Mouse (Mus musculus) neural tube, embryonic 12.5 days (tissue): ENCODE data around the gene Olfr1386. TPM values are rescaled to one million over a fixed set of nuclear protein-coding genes. Genes with fewer than 3 reads are reported as not detected.
"Not testable (repeated sequence)": the region's sequence is repeated elsewhere in the genome, so short reads cannot be mapped to it uniquely, and the experiment has no call there.

Experiments
- ATAC-seq: fragments of 200-750 bp; cut with Nextera tagmentation; 2 replicates; pipeline ENCODE4 v1.8.0; 2017; ENCODE audit warnings: low read depth, mild to moderate bottlenecking, moderate TSS enrichment, moderate library complexity; ENCODE audit not compliant: low FRiP score
- H3K27ac ChIP-seq: fragments of 300-500 bp; sonication (generic); 2 replicates; pipeline ENCODE4 v1.5.1; 2016
- H3K27me3 ChIP-seq: fragments of 300-500 bp; sonication (generic); replicated peaks from 2 replicates; pipeline ENCODE4 v1.6.1; 2016; ENCODE audit warnings: mild to moderate bottlenecking
- H3K36me3 ChIP-seq: fragments of 300-500 bp; sonication (generic); 2 replicates; pipeline ENCODE4 v1.6.1; 2016; ENCODE audit warnings: mild to moderate bottlenecking
- H3K4me1 ChIP-seq: fragments of 300-500 bp; sonication (generic); 2 replicates; pipeline ENCODE4 v1.6.1; 2016
- H3K4me2 ChIP-seq: fragments of 300-500 bp; sonication (generic); replicated peaks from 2 replicates; pipeline ENCODE4 v1.6.1; 2016; ENCODE audit warnings: mild to moderate bottlenecking
- H3K4me3 ChIP-seq: fragments of 300-500 bp; sonication (generic); 2 replicates; pipeline ENCODE4 v1.5.1; 2016
- H3K9ac ChIP-seq: fragments of 300-500 bp; sonication (generic); 2 replicates; pipeline ENCODE4 v1.6.1; 2016; ENCODE audit warnings: mild to moderate bottlenecking
- H3K9me3 ChIP-seq: fragments of 300-500 bp; sonication (generic); 2 replicates; pipeline ENCODE4 v1.6.1; 2016; ENCODE audit warnings: mild to moderate bottlenecking
- WGBS: fragments of 180-500 bp; shearing (Covaris S2); methylation state at CpG from one replicate; pipeline ENCODE4 v1.1.7; 2016; 5-methylcytosine and 5-hydroxymethylcytosine counted together
- polyA plus RNA-seq: library from polyadenylated mRNA; unstranded; fragments of >200 nt; fragmentation: Nextera tagmentation; extraction: Ambion mirVana; gene quantifications from 2 replicates; pipeline ENCODE4 v1.2.1, GENCODE M21; 2016

Gene Olfr1386
- not detected in 2 replicates for polyA plus RNA-seq

- H3K4me1 ChIP-seq, H3K36me3 ChIP-seq, ATAC-seq, H3K4me3 ChIP-seq, H3K27ac ChIP-seq, H3K27me3 ChIP-seq, H3K4me2 ChIP-seq, H3K9ac ChIP-seq, H3K9me3 ChIP-seq: not testable (repeated sequence)
- WGBS = 89% methylated on average over 3 of the region's 3 CpGs
These were observed at the start of gene Olfr1386 for GRCm38 (mm10) chr11:49464746-49465145. Olfr1386 (plus strand) TSS chr11:49465046.

GRCm38 (mm10) chr11:49422767-49423166 is 42.1 kb upstream of the Olfr1386 start, which contains the start of gene Olfr1389:
Olfr1389 (plus strand) TSS chr11:49423067.
- no peak within 1 kb of the TSS for H3K9ac ChIP-seq

GRCm38 (mm10) chr11:49425257-49425927 is 39.5 kb upstream of the Olfr1386 start:
- Histone ChIP-seq H3K36me3 (no peaks in the 10 kb centered on the region), H3K9ac (no peak overlapping the region), H3K9me3 (no peaks in the 10 kb centered on the region), H3K27ac (no peak overlapping the region), H3K4me2 (no peak overlapping the region), H3K27me3 (no peaks in the 10 kb centered on the region), H3K4me1 (no peaks in the 10 kb centered on the region), H3K4me3 (no peak overlapping the region)
- 88% methylated on average over 1 of the region's 1 CpGs for WGBS
- no peak for ATAC-seq

More at GRCm38 (mm10) chr11:49422767-49423166, 42.1 kb upstream of the Olfr1386 start, which contains the start of gene Olfr1389:
- no peaks in the 10 kb centered on the region for H3K9me3 ChIP-seq
- no peaks in the 10 kb centered on the region for H3K36me3 ChIP-seq
- no peak within 1 kb of the TSS for H3K4me3 ChIP-seq
- no peak within 1 kb of the TSS for H3K27ac ChIP-seq
- 94% methylated on average over 2 of the region's 2 CpGs for WGBS
- H3K4me1 ChIP-seq = no peaks in the 10 kb centered on the region
- no peaks in the 10 kb centered on the region for H3K27me3 ChIP-seq
- no peak within 1 kb of the TSS for H3K4me2 ChIP-seq
- no peak for ATAC-seq

- Histone ChIP-seq H3K4me2 (no peak overlapping the region), H3K27me3 (no peaks in the 10 kb centered on the region), H3K9me3 (0 out of 2 replicates have a peak, but pooled peaks cover 2% of the 10 kb centered on the region), H3K4me3 (no peak overlapping the region), H3K27ac (no peak overlapping the region), H3K36me3 (no peaks in the 10 kb centered on the region), H3K9ac (no peak overlapping the region), H3K4me1 (no peaks in the 10 kb centered on the region)
- WGBS = 91% methylated on average over 2 of the region's 2 CpGs
- no peak for ATAC-seq
These were observed 35.2 kb upstream of the Olfr1386 start for GRCm38 (mm10) chr11:49429641-49430040.

- Histone ChIP-seq H3K9me3 (0 out of 2 replicates have a peak, but pooled peaks cover 2% of the 10 kb centered on the region), H3K27ac (no peak within 1 kb of the TSS), H3K4me2 (no peak within 1 kb of the TSS), H3K4me1 (no peaks in the 10 kb centered on the region), H3K27me3 (no peaks in the 10 kb centered on the region), H3K36me3 (no peaks in the 10 kb centered on the region), H3K9ac (no peak within 1 kb of the TSS), H3K4me3 (no peak within 1 kb of the TSS)
- ATAC-seq = no peak
- WGBS = 79% methylated on average over 3 of the region's 3 CpGs
These were observed 28.4 kb upstream of the Olfr1386 start, which contains the start of gene Olfr1388 for GRCm38 (mm10) chr11:49436411-49436810. Olfr1388 (plus strand) TSS chr11:49436624.

GRCm38 (mm10) chr11:49455043-49455442 is 9.8 kb upstream of the Olfr1386 start, which contains the start of gene Olfr1387:
Olfr1387 (plus strand) TSS chr11:49455343.
- Histone ChIP-seq H3K27ac (no peak within 1 kb of the TSS), H3K4me1 (no peaks in the 10 kb centered on the region), H3K9me3 (no peaks in the 10 kb centered on the region), H3K36me3 (no peaks in the 10 kb centered on the region), H3K9ac (no peak within 1 kb of the TSS), H3K27me3 (no peaks in the 10 kb centered on the region), H3K4me2 (no peak within 1 kb of the TSS), H3K4me3 (no peak within 1 kb of the TSS)
- no peak for ATAC-seq
- 88% methylated on average over 1 of the region's 1 CpGs for WGBS

GRCm38 (mm10) chr11:49485973-49486372 is 21.1 kb downstream of the Olfr1386 start:
- Histone ChIP-seq H3K36me3 (no peaks in the 10 kb centered on the region), H3K4me1 (no peaks in the 10 kb centered on the region), H3K27me3 (no peaks in the 10 kb centered on the region), H3K27ac (no peak overlapping the region), H3K9me3 (no peaks in the 10 kb centered on the region), H3K9ac (no peak overlapping the region), H3K4me2 (no peak overlapping the region), H3K4me3 (no peak overlapping the region)
- WGBS = 54% methylated on average over 4 of the region's 4 CpGs
- no peak for ATAC-seq

- H3K9ac ChIP-seq, H3K4me2 ChIP-seq, H3K27ac ChIP-seq, H3K27me3 ChIP-seq, H3K9me3 ChIP-seq, ATAC-seq, H3K4me3 ChIP-seq, H3K36me3 ChIP-seq, H3K4me1 ChIP-seq: not testable (repeated sequence)
- WGBS = 70% methylated on average over 1 of the region's 1 CpGs
These were observed 23.9 kb downstream of the Olfr1386 start, which contains the start of gene Olfr1385 for GRCm38 (mm10) chr11:49488770-49489169. Olfr1385 (plus strand) TSS chr11:49489070.

GRCm38 (mm10) chr11:49518086-49518485 is 53.2 kb downstream of the Olfr1386 start:
- H3K36me3 ChIP-seq = no peaks in the 10 kb centered on the region

GRCm38 (mm10) chr11:49519348-49519747 is 54.5 kb downstream of the Olfr1386 start, which contains the start of gene Olfr1383:
Olfr1383 (plus strand) TSS chr11:49519648.
- H3K27ac ChIP-seq = no peak within 1 kb of the TSS
- no peak within 1 kb of the TSS for H3K9ac ChIP-seq
- H3K9me3 ChIP-seq = no peaks in the 10 kb centered on the region
- no peaks in the 10 kb centered on the region for H3K4me1 ChIP-seq
- no peaks in the 10 kb centered on the region for H3K36me3 ChIP-seq
- no peak within 1 kb of the TSS for H3K4me3 ChIP-seq
- no peak for ATAC-seq
- no peaks in the 10 kb centered on the region for H3K27me3 ChIP-seq
- H3K4me2 ChIP-seq = no peak within 1 kb of the TSS

More at GRCm38 (mm10) chr11:49518086-49518485, 53.2 kb downstream of the Olfr1386 start:
- H3K4me3 ChIP-seq = no peak overlapping the region
- no peak overlapping the region for H3K9ac ChIP-seq
- WGBS = 82% methylated on average over 5 of the region's 5 CpGs
- no peak for ATAC-seq
- H3K9me3 ChIP-seq = no peaks in the 10 kb centered on the region
- no peak overlapping the region for H3K4me2 ChIP-seq
- H3K27me3 ChIP-seq = no peaks in the 10 kb centered on the region
- H3K4me1 ChIP-seq = no peaks in the 10 kb centered on the region
- H3K27ac ChIP-seq = no peak overlapping the region
